Mouse (Mus musculus): ENCODE measurements around the gene Hps4. TPM values are rescaled to one million over a fixed set of nuclear protein-coding genes. Genes with fewer than 3 reads are reported as not detected.

Hps4 gene
- total and polyA plus RNA-seq, 2 experiments from 2014 or later, result 12.5 to 13.5 TPM

GRCm38 (mm10) chr5:112329805-112330564 lies 12.9 kb upstream of the Hps4 start:
- no peak for ATAC-seq (ENCODE audit: insufficient read depth, low read depth)
- Histone ChIP-seq H3K27me3 (ENCODE audit: control insufficient read depth, insufficient read depth, low read length) (no peaks in the 10 kb centered on the region), H3K9ac (replicated peaks; ENCODE audit: low read depth, low read length) (no peak overlapping the region), H3K4me1 (ENCODE audit: control insufficient read depth, insufficient read depth) (peaks cover 14% of the 10 kb centered on the region), H3K9me3 (replicated peaks; ENCODE audit: control insufficient read depth, low read length) (no peaks in the 10 kb centered on the region), H3K36me3 (replicated peaks; ENCODE audit: control insufficient read depth, insufficient read depth, low read length) (peaks cover 72% of the 10 kb centered on the region), H3K4me2 (ENCODE audit: low read depth, low read length) (no peak overlapping the region), H3K4me3 (ENCODE audit: low read depth, low read length) (no peak overlapping the region), H3K27ac (ENCODE audit: low read depth) (no peak overlapping the region)
- no peak for TF ChIP-seq CTCF (IDR thresholded peaks at IDR 0.05; ENCODE audit: low read depth)
- no peak for TF ChIP-seq EP300 (IDR thresholded peaks at IDR 0.05; ENCODE audit: low read depth)
- no peak for DNase-seq (ENCODE audit: low spot score)
- WGBS, result 91% methylated on average over 14 of the region's 14 CpGs

GRCm38 (mm10) chr5:112335473-112335872 lies 7.4 kb upstream of the Hps4 start:
- no peak overlapping the region for H3K9ac ChIP-seq (replicated peaks; ENCODE audit: low read depth, low read length)
- WGBS, result 21% methylated on average over 2 of the region's 2 CpGs
- ATAC-seq (ENCODE audit: insufficient read depth, low read depth), result no peak
- H3K4me3 ChIP-seq (ENCODE audit: low read depth, low read length), result no peak overlapping the region
- no peak overlapping the region for H3K27ac ChIP-seq (ENCODE audit: low read depth)
- no peak for DNase-seq (ENCODE audit: low spot score)
- no peaks in the 10 kb centered on the region for H3K27me3 ChIP-seq (ENCODE audit: control insufficient read depth, insufficient read depth, low read length)
- H3K9me3 ChIP-seq (replicated peaks; ENCODE audit: control insufficient read depth, low read length), result no peaks in the 10 kb centered on the region
- H3K4me2 ChIP-seq (ENCODE audit: low read depth, low read length), result no peak overlapping the region
- peaks cover 88% of the 10 kb centered on the region for H3K36me3 ChIP-seq (replicated peaks; ENCODE audit: control insufficient read depth, insufficient read depth, low read length)
- H3K4me1 ChIP-seq (ENCODE audit: control insufficient read depth, insufficient read depth), result no peaks in the 10 kb centered on the region
- no peak for TF ChIP-seq EP300 (IDR thresholded peaks at IDR 0.05; ENCODE audit: low read depth)
- peak; percentile 71 for TF ChIP-seq CTCF (IDR thresholded peaks at IDR 0.05; ENCODE audit: low read depth)

- Histone ChIP-seq H3K27ac (ENCODE audit: low read depth) (no peak overlapping the region), H3K36me3 (replicated peaks; ENCODE audit: control insufficient read depth, insufficient read depth, low read length) (peaks cover 72% of the 10 kb centered on the region), H3K27me3 (ENCODE audit: control insufficient read depth, insufficient read depth, low read length) (no peaks in the 10 kb centered on the region), H3K9ac (replicated peaks; ENCODE audit: low read depth, low read length) (no peak overlapping the region), H3K4me2 (ENCODE audit: low read depth, low read length) (no peak overlapping the region), H3K9me3 (replicated peaks; ENCODE audit: control insufficient read depth, low read length) (no peaks in the 10 kb centered on the region), H3K4me1 (ENCODE audit: control insufficient read depth, insufficient read depth) (no peaks in the 10 kb centered on the region), H3K4me3 (ENCODE audit: low read depth, low read length) (no peak overlapping the region)
- WGBS, result 91% methylated on average over 22 of the region's 22 CpGs
- ATAC-seq (ENCODE audit: insufficient read depth, low read depth), result no peak
- no peak for DNase-seq (ENCODE audit: low spot score)
- no peak for TF ChIP-seq EP300 (IDR thresholded peaks at IDR 0.05; ENCODE audit: low read depth)
- TF ChIP-seq CTCF (IDR thresholded peaks at IDR 0.05; ENCODE audit: low read depth), result no peak
Measured at GRCm38 (mm10) chr5:112337004-112337403, 5.9 kb upstream of the Hps4 start.

GRCm38 (mm10) chr5:112339215-112339614 lies 3.7 kb upstream of the Hps4 start:
- H3K36me3 ChIP-seq (replicated peaks; ENCODE audit: control insufficient read depth, insufficient read depth, low read length), result peaks cover 50% of the 10 kb centered on the region
- no peak overlapping the region for H3K4me2 ChIP-seq (ENCODE audit: low read depth, low read length)
- no peaks in the 10 kb centered on the region for H3K27me3 ChIP-seq (ENCODE audit: control insufficient read depth, insufficient read depth, low read length)
- no peak for ATAC-seq (ENCODE audit: insufficient read depth, low read depth)
- no peak overlapping the region for H3K4me3 ChIP-seq (ENCODE audit: low read depth, low read length)
- no peaks in the 10 kb centered on the region for H3K4me1 ChIP-seq (ENCODE audit: control insufficient read depth, insufficient read depth)
- TF ChIP-seq EP300 (IDR thresholded peaks at IDR 0.05; ENCODE audit: low read depth) (no peak), CTCF (IDR thresholded peaks at IDR 0.05; ENCODE audit: low read depth) (peak; percentile 12; the same call in 1 of the 2 replicates)
- DNase-seq (ENCODE audit: low spot score), result peak; percentile 5
- 48% methylated on average over 7 of the region's 7 CpGs for WGBS
- no peak overlapping the region for H3K9ac ChIP-seq (replicated peaks; ENCODE audit: low read depth, low read length)
- H3K9me3 ChIP-seq (replicated peaks; ENCODE audit: control insufficient read depth, low read length), result no peaks in the 10 kb centered on the region
- no peak overlapping the region for H3K27ac ChIP-seq (ENCODE audit: low read depth)

GRCm38 (mm10) chr5:112343205-112343595 lies 317 bp downstream of the Hps4 start:
- ATAC-seq (ENCODE audit: insufficient read depth, low read depth) (peak; percentile 62), DNase-seq (ENCODE audit: low spot score) (peak; percentile 27)
- Histone ChIP-seq H3K9me3 (replicated peaks; ENCODE audit: control insufficient read depth, low read length) (no peaks in the 10 kb centered on the region), H3K4me1 (ENCODE audit: control insufficient read depth, insufficient read depth) (no peaks in the 10 kb centered on the region), H3K36me3 (replicated peaks; ENCODE audit: control insufficient read depth, insufficient read depth, low read length) (peaks cover 17% of the 10 kb centered on the region), H3K27ac (ENCODE audit: low read depth) (peak overlapping the region; percentile 39), H3K4me2 (ENCODE audit: low read depth, low read length) (peak overlapping the region; percentile 73), H3K4me3 (ENCODE audit: low read depth, low read length) (peak overlapping the region; percentile 82), H3K9ac (replicated peaks; ENCODE audit: low read depth, low read length) (peak overlapping the region; percentile 68), H3K27me3 (ENCODE audit: control insufficient read depth, insufficient read depth, low read length) (no peaks in the 10 kb centered on the region)
- WGBS, result 0% methylated on average over 19 of the region's 24 CpGs
- TF ChIP-seq CTCF (IDR thresholded peaks at IDR 0.05; ENCODE audit: low read depth) (no peak), EP300 (IDR thresholded peaks at IDR 0.05; ENCODE audit: low read depth) (no peak)

Measured in heart, postnatal 0 days (tissue).